ENCODE assay signal across 26 mouse cellular contexts in genomic region chr14:101688406-101688805, GRCm38 (mm10). TPM values are rescaled to one million over a fixed set of nuclear protein-coding genes. Genes with fewer than 3 reads are reported as not detected.
DNase-seq lines count a peak whose midpoint lies in the region; TF ChIP-seq lines count a peak whose summit lies in the region.
"Had no signal": no experiment of that assay in that cellular context is flagged by ENCODE, and none has a peak within 500 bp of the region (broad histone marks: within the 10 kb centered on the region; RNA-seq: fewer than 3 reads in every experiment).

No protein-coding gene starts in this region.

- no peak overlapping the region for H3K27ac ChIP-seq in heart, adult 2 months
- H3K27ac ChIP-seq: embryonic facial prominence, embryonic 12.5 days; embryonic facial prominence, embryonic 15.5 days; heart, embryonic 10.5 days; heart, embryonic 15.5 days; hindbrain, embryonic 10.5 days; hindbrain, embryonic 13.5 days; intestine, embryonic 15.5 days had no signal

- no peak for TF ChIP-seq POLR2A in heart, adult 2 months (IDR thresholded peaks at IDR 0.05; ENCODE audit: insufficient read depth, low read depth, low read length)

- no peak for TF ChIP-seq CTCF in heart, adult 2 months (IDR thresholded peaks at IDR 0.05)

- DNase-seq in gastrocnemius, postnatal 25 days = peak; percentile 16
- DNase-seq in gastrocnemius, adult 8-10 months (ENCODE audit: low spot score in 2 of 2) = no peak
- peak in 1 of 2 experiments; percentile 16 for DNase-seq in heart, adult 2 months
- no peak for DNase-seq in heart, postnatal 25 days (ENCODE audit: low spot score)
- DNase-seq in skeletal muscle tissue, adult 2 months (ENCODE audit: low read depth, low spot score) = peak; percentile 28
- DNase-seq in left cerebral cortex, adult 9 months (ENCODE audit: low spot score in 2 of 2) = no peak
- DNase-seq: adrenal gland, adult 2 months; adrenal gland, postnatal 14 days; cerebellum, adult 11 months; cerebellum, adult 2 months; cerebellum, adult 9-11 months; cerebellum, postnatal 25 days; forebrain, postnatal 0 days; gastrocnemius, postnatal 36 days; heart, postnatal 10 days had no signal

- peak; percentile 58; the same call in 1 of the 2 replicates for TF ChIP-seq EP300 in heart, adult 2 months (IDR thresholded peaks at IDR 0.05; ENCODE audit: insufficient read depth, low read depth, low read length)

- H3K4me3 ChIP-seq in heart, adult 2 months = no peak overlapping the region
- H3K4me3 ChIP-seq: embryonic facial prominence, embryonic 12.5 days; embryonic facial prominence, embryonic 15.5 days; heart, embryonic 10.5 days; heart, embryonic 15.5 days; hindbrain, embryonic 10.5 days; hindbrain, embryonic 13.5 days; intestine, embryonic 15.5 days had no signal

- no peak overlapping the region for H3K9ac ChIP-seq in heart, adult 2 months (ENCODE audit: low read depth, low read length)
- H3K9ac ChIP-seq: embryonic facial prominence, embryonic 12.5 days; embryonic facial prominence, embryonic 15.5 days; forebrain, postnatal 0 days; heart, embryonic 15.5 days; hindbrain, embryonic 13.5 days; intestine, embryonic 15.5 days had no signal

- no peaks in the 10 kb centered on the region for H3K36me3 ChIP-seq in heart, adult 2 months (ENCODE audit: control insufficient read depth, insufficient read depth, low read length)
- H3K36me3 ChIP-seq: embryonic facial prominence, embryonic 15.5 days; heart, embryonic 15.5 days; intestine, embryonic 15.5 days had no signal

- H3K4me1 ChIP-seq in heart, adult 2 months (ENCODE audit: control insufficient read depth, insufficient read depth, low read length) = no peaks in the 10 kb centered on the region
- H3K4me1 ChIP-seq: embryonic facial prominence, embryonic 12.5 days; embryonic facial prominence, embryonic 15.5 days; heart, embryonic 10.5 days; heart, embryonic 15.5 days; hindbrain, embryonic 10.5 days; hindbrain, embryonic 13.5 days; intestine, embryonic 15.5 days had no signal

- no peaks in the 10 kb centered on the region for H3K27me3 ChIP-seq in heart, adult 2 months (ENCODE audit: control insufficient read depth, insufficient read depth, low read length)
- H3K27me3 ChIP-seq: embryonic facial prominence, embryonic 12.5 days; embryonic facial prominence, embryonic 15.5 days; heart, embryonic 15.5 days; hindbrain, embryonic 13.5 days; intestine, embryonic 15.5 days had no signal

- intact Hi-C loops in heart, adult 2 months (cut with DNase I) = loop anchor here (1.0 kb wide), 1 partner anchor 41 kb away; the partner anchor contains the start of genes Gm9922 and Lmo7
- intact Hi-C loops in heart, postnatal 25 days (cut with DNase I) = no loop called here

- 39% methylated on average over 2 of the region's 2 CpGs for WGBS in heart, adult 2 months

- no peaks in the 10 kb centered on the region for H3K79me2 ChIP-seq in heart, adult 2 months (replicated peaks; ENCODE audit: control insufficient read depth, insufficient read depth, low read length)

RNA-seq across cellular contexts. Expression of gene Uchl3, which starts 34.6 kb away (rescaled TPM):
- 10 to 100 TPM; 25.3 to 27.1 TPM for total RNA-seq in gastrocnemius, postnatal 25 days (2021)
- 10 to 100 TPM; 29.3 to 30.8 (median 29.6) TPM for total RNA-seq in gastrocnemius, adult 8-10 months (2022)
- 10 to 100 TPM; 29.9 to 35.0 TPM for total RNA-seq in heart, adult 2 months (2021)
- 18.5 and 26.9 TPM in 2 replicates for polyA plus RNA-seq in heart, adult 2 months (2012; rRNA removed)
- total RNA-seq in heart, postnatal 25 days (2021) = 10 to 100 TPM; 28.9 to 30.3 TPM

RNA-seq across cellular contexts. Expression of gene Gm9922, which starts 41.2 kb away (rescaled TPM):
- total RNA-seq in gastrocnemius, postnatal 25 days (2021) = not detected
- total RNA-seq in gastrocnemius, adult 8-10 months (2022) = not detected
- total RNA-seq in heart, adult 2 months (2021) = under 1 TPM in 1 of 2 experiments, not detected in 1; 0.89 TPM
- 1.00 and 2.7 TPM in 2 replicates for polyA plus RNA-seq in heart, adult 2 months (2012; rRNA removed)
- 1 to 10 TPM in 1 of 2 experiments, under 1 TPM in 1; 0.68 to 1.2 TPM for total RNA-seq in heart, postnatal 25 days (2021)
- total RNA-seq: common myeloid progenitor, adult 5-6 weeks; forebrain, postnatal 0 days; gastrocnemius, postnatal 36 days; MEL had no signal
- polyA plus RNA-seq: CD4-positive, CD25-positive, alpha-beta regulatory T cell, adult 4 months; forebrain, embryonic 14.5 days; hindbrain, embryonic 10.5 days; hindbrain, embryonic 13.5 days had no signal

RNA-seq across cellular contexts. Expression of gene Lmo7, which starts 41.4 kb away (rescaled TPM):
- 10 to 100 TPM; 60.2 to 66.2 TPM for total RNA-seq in gastrocnemius, postnatal 25 days (2021)
- 10 to 100 TPM; 62.1 to 71.5 (median 67.1) TPM for total RNA-seq in gastrocnemius, adult 8-10 months (2022)
- total RNA-seq in heart, adult 2 months (2021) = 100 to 1,000 TPM; 336 to 412 TPM
- 165 and 237 TPM in 2 replicates for polyA plus RNA-seq in heart, adult 2 months (2012; rRNA removed)
- 100 to 1,000 TPM; 396 to 411 TPM for total RNA-seq in heart, postnatal 25 days (2021)
- total RNA-seq: MEL had no signal

RNA-seq across cellular contexts. Expression of gene Commd6, which starts 47.9 kb away (rescaled TPM):
- 10 to 100 TPM; 12.7 to 14.8 TPM for total RNA-seq in gastrocnemius, postnatal 25 days (2021)
- 10 to 100 TPM; 11.1 to 16.8 (median 16.2) TPM for total RNA-seq in gastrocnemius, adult 8-10 months (2022)
- total RNA-seq in heart, adult 2 months (2021) = 10 to 100 TPM; 24.8 to 33.6 TPM
- 14.4 and 19.9 TPM in 2 replicates for polyA plus RNA-seq in heart, adult 2 months (2012; rRNA removed)
- total RNA-seq in heart, postnatal 25 days (2021) = 10 to 100 TPM; 29.3 to 30.5 TPM

Comparison
In these comparisons a context has a peak if more than half of its experiments do, and no peak if none do; other contexts are left out.
1. DNase-seq: peak in gastrocnemius, postnatal 25 days (single experiment) and skeletal muscle tissue, adult 2 months (single experiment); none in gastrocnemius, adult 8-10 months (0 of 2), heart, postnatal 25 days (single experiment) and left cerebral cortex, adult 9 months (0 of 2).
2. RNA of gene Lmo7, which starts 41.4 kb away (total RNA-seq): 336 to 412 TPM in heart, adult 2 months and 396 to 411 TPM in heart, postnatal 25 days; 62.1 to 71.5 TPM in gastrocnemius, adult 8-10 months and 60.2 to 66.2 TPM in gastrocnemius, postnatal 25 days; every median in the first group is over 4 times any median in the second.